Mouse (Mus musculus) intestine, postnatal 0 days (tissue): Measurements from ENCODE around the gene Ubqln4. TPM values are rescaled to one million over a fixed set of nuclear protein-coding genes. Genes with fewer than 3 reads are reported as not detected.

ENCODE experiments used
- ATAC-seq: fragments of 200-750 bp; cut with Nextera tagmentation; 2 replicates; pipeline ENCODE4 v1.8.0; 2017; ENCODE audit warnings: mild to moderate bottlenecking, moderate TSS enrichment, moderate library complexity
- H3K27ac ChIP-seq: fragments of 300-500 bp; sonication (generic); 2 replicates; pipeline ENCODE4 v1.5.1; 2014; ENCODE audit warnings: mild to moderate bottlenecking, low read depth, low read length, moderate library complexity
- H3K27me3 ChIP-seq: fragments of 300-500 bp; sonication (generic); replicated peaks from 2 replicates; pipeline ENCODE4 v1.6.1; 2014; ENCODE audit warnings: low read length, mixed read lengths; ENCODE audit not compliant: control insufficient read depth, insufficient read depth
- H3K36me3 ChIP-seq: fragments of 300-500 bp; sonication (generic); 2 replicates; pipeline ENCODE4 v1.6.1; 2014; ENCODE audit warnings: mild to moderate bottlenecking, moderate library complexity; ENCODE audit not compliant: control insufficient read depth, insufficient read depth
- H3K4me1 ChIP-seq: fragments of 300-500 bp; sonication (generic); replicated peaks from 2 replicates; pipeline ENCODE4 v1.6.1; 2014; ENCODE audit warnings: antibody characterized with exemption, low read length, mixed read lengths; ENCODE audit not compliant: control insufficient read depth, insufficient read depth
- H3K4me2 ChIP-seq: fragments of 300-500 bp; sonication (generic); replicated peaks from 2 replicates; pipeline ENCODE4 v1.6.1; 2014; ENCODE audit warnings: low read depth, mild to moderate bottlenecking, moderate library complexity
- H3K4me3 ChIP-seq: fragments of 300-500 bp; sonication (generic); 2 replicates; pipeline ENCODE4 v1.5.1; 2014; ENCODE audit warnings: low read depth, low read length
- H3K9ac ChIP-seq: fragments of 300-500 bp; sonication (generic); 2 replicates; pipeline ENCODE4 v1.6.1; 2014; ENCODE audit warnings: mild to moderate bottlenecking, low read depth, low read length
- H3K9me3 ChIP-seq: fragments of 300-500 bp; sonication (generic); 2 replicates; pipeline ENCODE4 v1.6.1; 2016; ENCODE audit warnings: mixed run types; ENCODE audit not compliant: control insufficient read depth
- CTCF ChIP-seq: sonication (generic); IDR thresholded peaks from 2 replicates; pipeline ENCODE4 v1.5.1; 2016; ENCODE audit warnings: low read depth, mild to moderate bottlenecking, control low read depth, antibody characterized with exemption, moderate library complexity
- WGBS: fragments of 180-500 bp; shearing (Covaris S2); extraction: QIAGEN DNeasy Blood & Tissue Kit; methylation state at CpG from one replicate; pipeline ENCODE4 v1.1.7; 2014; 5-methylcytosine and 5-hydroxymethylcytosine counted together
- microRNA counts: library from miRNA; unstranded; fragments of <30 nt; microRNA quantifications from one replicate; lab custom pipeline; 2016
- microRNA-seq: library from miRNA; unstranded; fragments of <30 nt; microRNA quantifications from one replicate; pipeline ENCODE4, GENCODE M21; 2016
- polyA plus RNA-seq: library from polyadenylated mRNA; unstranded; fragments of >200 nt; fragmentation: Nextera tagmentation; extraction: Ambion mirVana; gene quantifications from 2 replicates; pipeline ENCODE4 v1.2.1, GENCODE M21; 2015

Gene Ubqln4
- polyA plus RNA-seq, 1 experiment from 2014 or later = 17.3 TPM

DNA sequence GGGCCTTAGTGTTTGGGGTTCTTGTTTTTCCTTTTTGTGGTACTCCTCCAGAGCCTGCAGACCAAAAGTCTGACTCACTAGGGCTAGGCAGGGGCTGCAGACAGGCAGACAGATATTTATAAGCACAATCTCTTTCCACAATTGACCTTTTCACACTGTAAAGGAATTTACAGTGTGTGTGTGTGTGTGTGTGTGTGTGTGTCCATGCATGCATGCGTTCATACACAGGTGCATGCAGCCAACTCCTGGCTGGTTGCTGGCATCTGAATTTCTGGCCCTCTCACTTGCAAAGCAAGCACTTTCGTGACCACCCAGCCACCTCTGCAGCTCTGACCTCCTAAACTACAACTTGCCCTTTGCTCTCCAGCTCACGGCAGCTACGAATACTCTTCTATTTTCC, 55.5 kb downstream of the Ubqln4 start:
- no peak overlapping the region for H3K27ac ChIP-seq
- no peak overlapping the region for H3K4me3 ChIP-seq
- no peak for ATAC-seq
- H3K9ac ChIP-seq = no peak overlapping the region
- no peaks in the 10 kb centered on the region for H3K4me1 ChIP-seq
- no peak overlapping the region for H3K4me2 ChIP-seq
- TF ChIP-seq CTCF = no peak
- H3K27me3 ChIP-seq = no peaks in the 10 kb centered on the region
- H3K36me3 ChIP-seq = no peaks in the 10 kb centered on the region
- 59% methylated on average over 4 of the region's 4 CpGs for WGBS
- no peaks in the 10 kb centered on the region for H3K9me3 ChIP-seq

DNA sequence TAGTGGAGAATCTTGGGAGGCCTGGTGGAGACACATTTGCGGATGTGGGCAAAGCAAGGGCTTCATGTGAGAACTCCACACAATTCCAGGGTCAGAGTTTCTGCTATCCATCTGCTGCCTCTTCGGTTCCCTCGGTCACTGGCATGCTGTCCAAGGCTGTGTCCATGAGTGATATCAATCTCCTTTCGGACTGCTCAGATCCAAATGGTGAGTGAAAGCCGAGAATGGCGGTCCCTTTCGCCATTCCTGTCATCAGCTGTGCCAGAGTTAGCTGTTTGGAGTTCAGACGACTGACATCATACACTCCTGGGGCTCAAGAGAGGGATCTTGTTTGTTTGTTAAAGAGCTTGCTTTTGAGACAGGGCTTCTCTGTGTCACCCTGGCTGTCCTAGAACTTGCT, 60.9 kb downstream of the Ubqln4 start:
- Histone ChIP-seq H3K9ac (no peak overlapping the region), H3K27ac (no peak overlapping the region), H3K27me3 (no peaks in the 10 kb centered on the region), H3K36me3 (no peaks in the 10 kb centered on the region; the same call in 1 of the 2 replicates), H3K4me2 (no peak overlapping the region), H3K9me3 (no peaks in the 10 kb centered on the region), H3K4me3 (no peak overlapping the region), H3K4me1 (no peaks in the 10 kb centered on the region; the same call in 1 of the 2 replicates)
- ATAC-seq = no peak
- no peak for TF ChIP-seq CTCF
- WGBS = 77% methylated on average over 8 of the region's 8 CpGs

DNA sequence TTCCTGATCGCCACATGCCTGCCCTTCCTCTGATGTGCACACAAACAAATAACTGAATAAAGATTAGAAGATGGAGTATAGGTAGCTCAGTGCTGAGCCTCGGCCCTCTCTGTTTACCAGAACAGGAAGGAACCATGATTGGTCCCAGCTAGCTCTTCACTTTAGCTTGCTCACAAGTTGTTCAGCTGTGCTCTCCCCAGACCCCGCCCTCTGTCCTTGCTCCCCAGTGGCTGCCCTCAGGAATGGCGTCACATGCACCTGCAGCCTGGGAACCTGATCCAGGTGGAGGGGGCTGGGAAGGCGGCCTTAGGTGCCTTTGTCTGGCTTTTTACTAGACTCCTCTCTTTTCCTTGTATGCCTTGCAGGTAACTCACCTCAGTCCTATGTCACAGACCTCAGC, 61.6 kb downstream of the Ubqln4 start:
- Histone ChIP-seq H3K4me3 (no peak overlapping the region), H3K4me1 (no peaks in the 10 kb centered on the region; the same call in 1 of the 2 replicates), H3K9ac (no peak overlapping the region), H3K27me3 (no peaks in the 10 kb centered on the region), H3K27ac (no peak overlapping the region), H3K4me2 (no peak overlapping the region), H3K36me3 (no peaks in the 10 kb centered on the region; the same call in 1 of the 2 replicates), H3K9me3 (no peaks in the 10 kb centered on the region)
- 37% methylated on average over 5 of the region's 5 CpGs for WGBS
- TF ChIP-seq CTCF = no peak
- peak; percentile 47 for ATAC-seq

DNA sequence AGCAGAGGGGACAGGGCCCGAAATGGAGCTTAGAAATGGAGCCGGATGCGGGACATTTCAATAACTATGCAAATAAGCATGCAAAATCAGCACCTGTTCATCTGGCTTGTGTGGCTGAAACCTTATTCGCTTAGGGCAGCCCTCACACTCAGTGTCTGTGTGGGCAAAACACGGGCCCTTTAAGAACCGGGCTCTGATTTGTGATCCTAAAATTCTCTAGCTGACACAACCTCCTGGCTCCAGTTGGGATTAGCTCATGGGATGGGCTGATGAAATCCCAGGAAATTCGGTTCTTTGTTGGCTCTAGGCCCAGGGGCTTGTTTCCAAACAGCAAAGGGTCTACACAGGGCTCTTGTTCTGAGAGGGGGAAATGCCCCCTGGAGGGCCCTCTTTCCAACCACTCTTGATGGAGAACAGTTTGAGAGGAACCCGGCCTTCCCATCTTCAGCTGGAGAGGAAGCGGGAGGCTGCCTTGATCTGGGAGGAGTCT, 62.4 kb downstream of the Ubqln4 start:
- Histone ChIP-seq H3K4me1 (no peaks in the 10 kb centered on the region; the same call in 1 of the 2 replicates), H3K9me3 (no peaks in the 10 kb centered on the region), H3K27ac (no peak overlapping the region), H3K4me2 (peak overlapping the region; percentile 40), H3K4me3 (no peak overlapping the region), H3K27me3 (no peaks in the 10 kb centered on the region), H3K36me3 (no peaks in the 10 kb centered on the region; the same call in 1 of the 2 replicates), H3K9ac (no peak overlapping the region)
- WGBS = 63% methylated on average over 9 of the region's 9 CpGs
- peak; percentile 17 for TF ChIP-seq CTCF
- ATAC-seq = 0 out of 2 replicates have a peak, but pooled peaks have one; percentile 17

DNA sequence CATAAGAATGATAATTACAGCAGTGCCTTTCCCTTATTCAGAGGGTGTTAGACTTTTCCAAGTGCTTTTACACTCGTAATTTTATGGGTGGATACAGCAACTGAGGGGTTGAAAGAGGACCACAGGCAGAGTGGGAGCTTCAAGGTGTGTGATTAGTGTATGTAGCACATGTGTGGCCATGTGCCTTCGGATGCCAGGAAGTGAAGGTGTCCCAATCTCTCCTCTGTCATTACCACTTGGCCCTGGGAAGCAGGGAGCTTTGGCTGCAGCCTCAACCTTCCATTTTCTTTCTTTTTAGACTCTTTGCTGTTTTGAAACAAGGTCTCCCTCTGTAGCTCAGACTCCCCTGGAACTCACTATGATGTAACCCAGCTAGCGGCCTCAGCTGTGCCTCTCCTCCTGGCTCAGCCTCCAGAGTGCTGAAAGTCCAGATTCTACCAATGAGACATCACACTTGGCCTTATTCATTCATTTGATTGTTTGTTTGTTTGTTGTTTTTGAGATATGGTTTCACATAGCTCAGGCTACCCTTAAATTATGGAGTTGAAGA, 63.5 kb downstream of the Ubqln4 start:
- TF ChIP-seq CTCF = no peak
- no peak overlapping the region for H3K9ac ChIP-seq
- no peak overlapping the region for H3K27ac ChIP-seq
- H3K4me1 ChIP-seq = no peaks in the 10 kb centered on the region; the same call in 1 of the 2 replicates
- no peak overlapping the region for H3K4me3 ChIP-seq
- WGBS = 80% methylated on average over 3 of the region's 3 CpGs
- H3K36me3 ChIP-seq = no peaks in the 10 kb centered on the region; the same call in 1 of the 2 replicates
- peak overlapping the region; percentile 40 for H3K4me2 ChIP-seq
- no peak for ATAC-seq
- H3K27me3 ChIP-seq = no peaks in the 10 kb centered on the region
- H3K9me3 ChIP-seq = no peaks in the 10 kb centered on the region

DNA sequence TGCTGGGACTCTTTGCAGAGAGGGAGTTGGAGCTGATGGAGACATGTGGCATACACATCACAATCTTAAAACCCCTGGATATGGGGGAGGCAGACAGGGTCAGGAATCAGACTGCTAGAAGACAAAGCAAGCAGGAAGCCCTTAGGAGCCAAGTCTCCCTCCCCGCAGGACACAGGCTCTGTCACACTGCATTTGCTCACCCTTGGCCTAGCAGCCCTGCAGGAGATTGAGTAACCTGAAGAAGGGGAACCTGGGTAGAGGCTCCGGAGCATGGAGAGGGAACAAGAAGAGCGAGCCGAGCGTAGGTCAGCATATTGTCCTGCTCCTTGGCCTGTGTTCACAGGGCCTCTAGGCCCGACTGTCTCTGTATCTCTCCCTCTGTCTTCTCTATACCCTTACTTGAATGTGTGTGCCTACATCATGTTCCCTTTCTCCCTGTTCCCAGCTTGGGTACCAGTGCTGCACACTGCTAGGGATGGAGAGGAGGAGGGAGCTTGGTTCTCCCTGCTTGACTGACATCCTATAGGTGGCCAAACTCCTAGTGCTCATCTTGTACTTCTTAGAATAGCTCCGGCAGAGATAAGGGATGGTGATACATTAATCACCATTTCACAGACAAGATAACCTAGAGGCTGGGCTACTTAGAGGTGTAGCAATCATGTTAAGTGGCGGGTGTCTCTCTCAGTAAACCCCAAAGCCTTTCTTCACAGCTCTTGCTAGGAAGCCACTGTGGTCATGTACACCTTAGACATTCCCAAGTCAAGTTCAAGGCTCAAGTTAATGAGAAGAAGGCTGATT, 64.7 kb downstream of the Ubqln4 start:
- Histone ChIP-seq H3K9me3 (no peaks in the 10 kb centered on the region), H3K27ac (no peak overlapping the region), H3K4me3 (no peak overlapping the region), H3K27me3 (no peaks in the 10 kb centered on the region), H3K9ac (no peak overlapping the region), H3K4me1 (no peaks in the 10 kb centered on the region; the same call in 1 of the 2 replicates), H3K4me2 (no peak overlapping the region), H3K36me3 (no peaks in the 10 kb centered on the region; the same call in 1 of the 2 replicates)
- 71% methylated on average over 8 of the region's 8 CpGs for WGBS
- no peak for ATAC-seq
- TF ChIP-seq CTCF = no peak

MicroRNAs within 50 kb of the gene (microRNA counts, 519-probe panel; counts per million panel counts)
- microRNA mmu-miR-1905 (lab: Ali Mortazavi, UCI) = not detected

Small RNAs within 50 kb of the gene (microRNA-seq; reads per million reads assigned to microRNA genes)
- not detected for gene Mir1905

Other genes with a start within 250 kb of the Ubqln4 start
- 589 and 649 TPM in 2 replicates for gene Glmp, start 228.7 kb upstream of the Ubqln4 start, polyA plus RNA-seq
- gene Tmem79, start 217.6 kb upstream of the Ubqln4 start, polyA plus RNA-seq = 13.5 and 14.0 TPM in 2 replicates
- gene Smg5, start 217.5 kb upstream of the Ubqln4 start, polyA plus RNA-seq = 12.6 and 13.7 TPM in 2 replicates
- gene Paqr6, start 189.2 kb upstream of the Ubqln4 start, polyA plus RNA-seq = 2.3 and 3.3 TPM in 2 replicates
- 72.5 and 81.0 TPM in 2 replicates for gene Bglap3, start 181.0 kb upstream of the Ubqln4 start, polyA plus RNA-seq
- not detected in 2 replicates for gene Bglap2, start 175.1 kb upstream of the Ubqln4 start, polyA plus RNA-seq
- gene Bglap, start 169.3 kb upstream of the Ubqln4 start, polyA plus RNA-seq = not detected in 2 replicates
- gene Pmf1, start 143.4 kb upstream of the Ubqln4 start, polyA plus RNA-seq = 61.2 and 62.5 TPM in 2 replicates
- gene Slc25a44, start 128.6 kb upstream of the Ubqln4 start, polyA plus RNA-seq = 30.4 and 31.7 TPM in 2 replicates
- 93.1 and 101 TPM in 2 replicates for gene Sema4a, start 92.6 kb upstream of the Ubqln4 start, polyA plus RNA-seq
- gene Lmna, start 43.8 kb upstream of the Ubqln4 start, polyA plus RNA-seq = 92.5 and 96.5 TPM in 2 replicates
- 2.8 TPM in 2 replicates for gene Mex3a, start 21.4 kb upstream of the Ubqln4 start, polyA plus RNA-seq
- gene Rab25, start 5.5 kb upstream of the Ubqln4 start, polyA plus RNA-seq = 79.5 and 89.2 TPM in 2 replicates
- 171 and 183 TPM in 2 replicates for gene Lamtor2, start 684 bp upstream of the Ubqln4 start, polyA plus RNA-seq
- 249 and 268 TPM in 2 replicates for gene Ssr2, start 22.1 kb downstream of the Ubqln4 start, polyA plus RNA-seq
- gene Arhgef2, start 52.2 kb downstream of the Ubqln4 start, polyA plus RNA-seq = 21.6 and 22.1 TPM in 2 replicates
- not detected in 2 replicates for gene Rxfp4, start 99.4 kb downstream of the Ubqln4 start, polyA plus RNA-seq
- gene Khdc4, start 132.0 kb downstream of the Ubqln4 start, polyA plus RNA-seq = 35.7 and 38.6 TPM in 2 replicates
- gene Rit1, start 163.1 kb downstream of the Ubqln4 start, polyA plus RNA-seq = 48.8 and 50.2 TPM in 2 replicates
- 8.6 and 10.1 TPM in 2 replicates for gene Syt11, start 221.4 kb downstream of the Ubqln4 start, polyA plus RNA-seq